In genomic region chr10:16030802-16031201, GRCm38 (mm10) we compare ENCODE assay signal across 20 mouse cellular contexts.
DNase-seq lines count a peak whose midpoint lies in the region; ATAC-seq and TF ChIP-seq lines count a peak whose summit lies in the region.
"Had no signal": no experiment of that assay in that cellular context is flagged by ENCODE, and none has a peak within 500 bp of the region (broad histone marks: within the 10 kb centered on the region; RNA-seq: fewer than 3 reads in every experiment).

No protein-coding gene starts in this region.

- ATAC-seq in forebrain, embryonic 14.5 days: peak; percentile 58; the same call in 1 of the 2 replicates
- no peak for ATAC-seq in forebrain, embryonic 12.5 days (ENCODE audit: low FRiP score)
- ATAC-seq: hindbrain, embryonic 16.5 days; inflammation-experienced regulatory T-cells, adult 6 months had no signal

- no peaks in the 10 kb centered on the region for H3K9me3 ChIP-seq in forebrain, embryonic 14.5 days (replicated peaks; ENCODE audit: control insufficient read depth, low read length)
- H3K9me3 ChIP-seq in forebrain, embryonic 12.5 days: no peaks in the 10 kb centered on the region
- H3K9me3 ChIP-seq: embryonic facial prominence, embryonic 12.5 days; G1E; heart, embryonic 10.5 days; hindbrain, embryonic 12.5 days had no signal

- no peaks in the 10 kb centered on the region for H3K36me3 ChIP-seq in forebrain, embryonic 14.5 days (ENCODE audit: control insufficient read depth, insufficient read depth, low read length)
- H3K36me3 ChIP-seq in forebrain, embryonic 12.5 days (replicated peaks): no peaks in the 10 kb centered on the region
- H3K36me3 ChIP-seq: embryonic facial prominence, embryonic 12.5 days; G1E; heart, embryonic 10.5 days; hindbrain, embryonic 12.5 days had no signal

- H3K27ac ChIP-seq in forebrain, embryonic 14.5 days (ENCODE audit: low read depth, low read length): no peak overlapping the region
- no peak overlapping the region for H3K27ac ChIP-seq in forebrain, embryonic 12.5 days
- H3K27ac ChIP-seq in layer of hippocampus, adult 2 months: no peak overlapping the region
- H3K27ac ChIP-seq: embryonic facial prominence, embryonic 12.5 days; heart, embryonic 10.5 days; hindbrain, embryonic 12.5 days had no signal

- peak; percentile 43 for DNase-seq in forebrain, embryonic 14.5 days (ENCODE audit: low spot score)
- peak; percentile 13 to 27 for DNase-seq in layer of hippocampus, adult 2 months (ENCODE audit: low spot score in 2 of 2)
- DNase-seq in layer of hippocampus, postnatal 10 days (ENCODE audit: low spot score in 2 of 2): no peak
- peak; percentile 13 for DNase-seq in retina, postnatal 1 day
- no peak for DNase-seq in retina, embryonic 14.5 days (ENCODE audit: low spot score)
- no peak for DNase-seq in thymus, postnatal 4 days
- DNase-seq: adrenal gland, postnatal 10 days; cerebellum, adult 11-12 months; cerebellum, adult 9-10 months; cerebellum, postnatal 25 days; heart, adult 18-20 months; heart, postnatal 10 days; heart, postnatal 4 days had no signal

- H3K4me3 ChIP-seq in forebrain, embryonic 14.5 days (ENCODE audit: low read depth, low read length): no peak overlapping the region
- no peak overlapping the region for H3K4me3 ChIP-seq in forebrain, embryonic 12.5 days (replicated peaks)
- no peak overlapping the region for H3K4me3 ChIP-seq in layer of hippocampus, adult 2 months
- H3K4me3 ChIP-seq: embryonic facial prominence, embryonic 12.5 days; heart, embryonic 10.5 days; hindbrain, embryonic 12.5 days had no signal

- no peak for TF ChIP-seq CTCF in layer of hippocampus, adult 2 months (conservative IDR thresholded peaks at IDR 0.05)

- H3K27me3 ChIP-seq in forebrain, embryonic 14.5 days (replicated peaks; ENCODE audit: control insufficient read depth, insufficient read depth, low read length): no peaks in the 10 kb centered on the region
- H3K27me3 ChIP-seq in forebrain, embryonic 12.5 days: no peaks in the 10 kb centered on the region
- H3K27me3 ChIP-seq: embryonic facial prominence, embryonic 12.5 days; hindbrain, embryonic 12.5 days had no signal

- no peaks in the 10 kb centered on the region for H3K4me1 ChIP-seq in forebrain, embryonic 14.5 days (ENCODE audit: control insufficient read depth, insufficient read depth, low read length)
- H3K4me1 ChIP-seq in forebrain, embryonic 12.5 days: peaks cover 5% of the 10 kb centered on the region; the same call in 1 of the 2 replicates
- H3K4me1 ChIP-seq: embryonic facial prominence, embryonic 12.5 days; heart, embryonic 10.5 days; hindbrain, embryonic 12.5 days had no signal

- H3K9ac ChIP-seq in forebrain, embryonic 14.5 days (ENCODE audit: low read length): no peak overlapping the region
- H3K9ac ChIP-seq in forebrain, embryonic 12.5 days: no peak overlapping the region
- H3K9ac ChIP-seq: embryonic facial prominence, embryonic 12.5 days; hindbrain, embryonic 12.5 days had no signal

- WGBS in forebrain, embryonic 14.5 days: 60% methylated on average over 2 of the region's 2 CpGs
- 76% methylated on average over 2 of the region's 2 CpGs for WGBS in forebrain, embryonic 12.5 days

- no peak overlapping the region for H3K4me2 ChIP-seq in forebrain, embryonic 14.5 days (ENCODE audit: low read length)
- H3K4me2 ChIP-seq in forebrain, embryonic 12.5 days: no peak overlapping the region
- H3K4me2 ChIP-seq: embryonic facial prominence, embryonic 12.5 days; hindbrain, embryonic 12.5 days had no signal

Comparison
In these comparisons a context has a peak if more than half of its experiments do, and no peak if none do; other contexts are left out.
1. DNase-seq: peak in forebrain, embryonic 14.5 days (single experiment), layer of hippocampus, adult 2 months (2 of 2) and retina, postnatal 1 day (single experiment); none in layer of hippocampus, postnatal 10 days (0 of 2), retina, embryonic 14.5 days (single experiment) and thymus, postnatal 4 days (single experiment).